Mouse (Mus musculus): Measurements from ENCODE around the gene Rpl36.

DNA sequence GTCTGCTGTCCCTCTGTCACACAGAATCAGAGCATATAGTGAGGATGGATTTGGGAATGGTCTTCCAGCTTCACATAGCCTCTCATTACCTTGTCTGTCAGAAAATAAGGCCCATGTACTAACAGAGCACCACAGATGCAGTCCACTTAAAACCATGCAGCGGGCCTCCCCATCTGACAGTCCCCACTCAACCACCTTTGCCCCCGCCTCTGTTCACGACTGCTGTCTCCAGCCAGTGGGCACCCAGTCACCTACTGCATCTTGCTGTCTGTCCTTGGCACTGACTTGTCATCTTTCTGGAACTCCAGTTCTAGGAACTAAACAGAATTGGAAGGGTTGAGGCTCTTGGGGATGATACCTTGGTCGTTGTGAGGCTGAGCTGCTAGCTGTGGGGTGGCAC lies 24.3 kb upstream of the Rpl36 start:
- no peak for TF ChIP-seq CTCF (IDR thresholded peaks at IDR 0.05; ENCODE audit: control insufficient read depth, insufficient read depth, insufficient replicate concordance, low read depth, low read length)
- TF ChIP-seq POLR2A (IDR thresholded peaks at IDR 0.05; ENCODE audit: control insufficient read depth, low read depth, low read length), result no peak

Measured in testis, adult 2 months (tissue).